Mouse (Mus musculus): Measurements from ENCODE around the gene Elf2. TPM values are rescaled to one million over a fixed set of nuclear protein-coding genes. Genes with fewer than 3 reads are reported as not detected.

Gene Elf2
- polyA plus RNA-seq, 1 experiment: 46.1 TPM

GRCm38 (mm10) chr3:51252223-51252622 lies 88.2 kb downstream of the Elf2 start:
- H3K4me1 ChIP-seq (ENCODE audit: control insufficient read depth, insufficient read depth, low read length): no peaks in the 10 kb centered on the region
- 96% methylated on average over 1 of the region's 1 CpGs for WGBS
- H3K4me3 ChIP-seq (replicated peaks; ENCODE audit: extremely low read depth, low read depth, low read length): no peak overlapping the region
- DNase-seq: no peak
- no peak for TF ChIP-seq POLR2A (IDR thresholded peaks at IDR 0.05; ENCODE audit: borderline replicate concordance, extremely low read depth, low read depth, low read length)
- no peak for TF ChIP-seq CTCF (IDR thresholded peaks at IDR 0.05; ENCODE audit: insufficient read depth, low read length)

DNA sequence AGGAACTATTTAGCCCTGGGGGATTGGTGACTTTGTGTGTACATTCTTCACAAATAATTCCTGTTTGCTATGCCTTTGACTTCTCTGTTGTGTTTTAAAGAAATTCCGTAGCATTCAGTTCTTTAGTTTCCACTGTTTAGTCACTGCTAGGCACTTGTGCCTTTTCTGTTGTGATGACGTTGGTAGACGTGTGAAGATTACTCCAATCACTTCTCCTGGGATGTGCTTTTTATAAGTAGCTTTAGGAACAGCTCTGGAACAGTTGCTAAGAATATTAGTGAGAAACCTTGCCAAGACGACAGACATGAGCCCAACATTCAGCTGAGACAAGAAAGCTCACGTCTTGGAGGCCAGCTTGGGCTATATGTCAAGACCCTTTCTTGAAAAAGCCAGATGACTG lies 89.4 kb downstream of the Elf2 start:
- 72% methylated on average over 5 of the region's 5 CpGs for WGBS
- Histone ChIP-seq H3K4me1 (ENCODE audit: control insufficient read depth, insufficient read depth, low read length) (no peaks in the 10 kb centered on the region), H3K4me3 (replicated peaks; ENCODE audit: extremely low read depth, low read depth, low read length) (no peak overlapping the region)
- no peak for DNase-seq
- TF ChIP-seq CTCF (IDR thresholded peaks at IDR 0.05; ENCODE audit: insufficient read depth, low read length) (no peak), POLR2A (IDR thresholded peaks at IDR 0.05; ENCODE audit: borderline replicate concordance, extremely low read depth, low read depth, low read length) (no peak)

- no peak for TF ChIP-seq CTCF (IDR thresholded peaks at IDR 0.05; ENCODE audit: insufficient read depth, low read length)
- no peak for TF ChIP-seq POLR2A (IDR thresholded peaks at IDR 0.05; ENCODE audit: borderline replicate concordance, extremely low read depth, low read depth, low read length)
- no peak for DNase-seq
- no peak overlapping the region for H3K4me3 ChIP-seq (replicated peaks; ENCODE audit: extremely low read depth, low read depth, low read length)
- WGBS: 91% methylated on average over 13 of the region's 13 CpGs
- H3K4me1 ChIP-seq (ENCODE audit: control insufficient read depth, insufficient read depth, low read length): no peaks in the 10 kb centered on the region
Measured at GRCm38 (mm10) chr3:51249866-51250265, 90.6 kb downstream of the Elf2 start.

DNA sequence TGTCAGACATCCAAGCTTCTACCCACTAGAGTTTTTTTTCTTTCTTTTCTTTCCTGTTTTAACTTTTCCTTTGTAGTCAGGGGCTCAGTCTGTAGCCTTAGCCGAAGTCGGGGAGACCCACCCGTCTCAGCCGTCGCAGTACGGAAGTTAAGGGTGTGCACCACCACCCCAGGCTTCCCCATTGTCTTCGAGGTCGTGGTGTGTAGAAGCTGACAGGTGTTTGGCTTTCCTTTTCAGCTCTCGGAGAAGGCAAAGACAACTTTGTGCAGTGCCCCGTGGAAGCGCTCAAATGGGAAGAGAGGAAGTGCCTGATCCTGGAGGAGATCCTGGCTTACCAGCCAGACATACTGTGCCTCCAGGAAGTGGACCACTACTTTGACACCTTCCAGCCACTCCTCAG lies 91.0 kb downstream of the Elf2 start:
- DNase-seq: no peak
- 63% methylated on average over 11 of the region's 11 CpGs for WGBS
- Histone ChIP-seq H3K4me3 (replicated peaks; ENCODE audit: extremely low read depth, low read depth, low read length) (no peak overlapping the region), H3K4me1 (ENCODE audit: control insufficient read depth, insufficient read depth, low read length) (no peaks in the 10 kb centered on the region)
- TF ChIP-seq POLR2A (IDR thresholded peaks at IDR 0.05; ENCODE audit: borderline replicate concordance, extremely low read depth, low read depth, low read length) (no peak), CTCF (IDR thresholded peaks at IDR 0.05; ENCODE audit: insufficient read depth, low read length) (no peak)

DNA sequence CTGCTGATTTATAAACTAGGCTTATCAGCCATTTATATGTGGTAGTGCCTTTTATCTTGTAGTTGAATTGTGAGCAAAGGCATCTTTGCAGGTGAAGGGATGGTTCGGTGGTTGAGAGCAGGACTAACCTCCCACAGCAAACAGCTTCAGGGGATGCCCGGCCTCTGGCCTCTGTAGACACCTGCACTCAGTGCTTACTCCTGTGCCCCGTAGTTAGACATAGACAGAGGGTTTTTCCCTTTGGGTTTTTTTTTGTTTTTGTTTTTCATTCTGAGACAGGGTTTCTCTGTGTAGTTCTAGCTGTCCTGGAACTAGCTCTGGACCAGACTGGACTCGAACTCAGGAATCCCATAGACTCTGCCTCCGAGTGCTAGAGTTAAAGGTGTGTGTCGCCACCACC lies 91.9 kb downstream of the Elf2 start:
- H3K4me1 ChIP-seq (ENCODE audit: control insufficient read depth, insufficient read depth, low read length): no peaks in the 10 kb centered on the region
- DNase-seq: no peak
- TF ChIP-seq POLR2A (IDR thresholded peaks at IDR 0.05; ENCODE audit: borderline replicate concordance, extremely low read depth, low read depth, low read length) (no peak), CTCF (IDR thresholded peaks at IDR 0.05; ENCODE audit: insufficient read depth, low read length) (no peak)
- H3K4me3 ChIP-seq (replicated peaks; ENCODE audit: extremely low read depth, low read depth, low read length): no peak overlapping the region
- WGBS: 90% methylated on average over 6 of the region's 6 CpGs

DNA sequence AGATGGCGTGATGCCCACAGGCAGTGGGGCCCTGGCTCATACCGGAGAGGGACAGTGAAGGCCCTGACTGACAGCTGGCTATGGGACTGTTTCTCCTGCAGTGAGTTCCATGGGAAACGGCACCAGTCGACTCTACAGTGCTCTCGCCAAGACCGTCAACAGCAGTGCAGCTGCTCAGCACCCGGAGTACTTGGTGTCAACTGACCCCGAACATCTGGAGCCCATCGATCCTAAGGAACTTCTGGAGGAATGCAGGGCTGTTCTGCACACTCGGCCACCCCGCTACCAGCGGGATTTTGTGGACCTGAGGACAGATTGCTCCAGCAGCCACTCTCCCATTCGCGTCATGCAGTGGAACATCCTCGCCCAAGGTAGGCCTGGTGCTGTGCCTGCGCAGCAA lies 92.8 kb downstream of the Elf2 start:
- 69% methylated on average over 16 of the region's 16 CpGs for WGBS
- Histone ChIP-seq H3K4me3 (replicated peaks; ENCODE audit: extremely low read depth, low read depth, low read length) (no peak overlapping the region), H3K4me1 (ENCODE audit: control insufficient read depth, insufficient read depth, low read length) (no peaks in the 10 kb centered on the region)
- DNase-seq: no peak
- TF ChIP-seq POLR2A (IDR thresholded peaks at IDR 0.05; ENCODE audit: borderline replicate concordance, extremely low read depth, low read depth, low read length) (no peak), CTCF (IDR thresholded peaks at IDR 0.05; ENCODE audit: insufficient read depth, low read length) (no peak)

DNA sequence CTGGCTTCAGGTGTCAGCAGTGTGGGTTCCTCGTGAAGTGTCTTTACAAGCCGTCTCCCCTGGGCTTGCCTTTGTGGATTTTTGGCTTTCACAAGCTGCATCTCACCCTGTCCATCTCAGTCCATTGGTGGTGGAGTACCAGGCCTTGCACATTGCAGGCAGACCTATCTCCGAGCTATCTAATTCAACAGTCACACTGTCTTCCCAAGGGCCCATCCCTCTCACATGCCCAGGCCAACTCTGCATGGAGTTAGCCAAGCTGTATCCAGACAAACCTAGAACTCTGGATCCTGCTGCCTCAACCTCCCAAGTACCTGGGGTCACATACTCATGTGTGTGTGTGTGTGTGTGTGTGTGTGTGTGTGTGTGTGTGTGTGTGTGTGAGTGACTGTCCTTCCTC lies 100.9 kb downstream of the Elf2 start:
- DNase-seq: no peak
- Histone ChIP-seq H3K4me1 (ENCODE audit: control insufficient read depth, insufficient read depth, low read length) (no peaks in the 10 kb centered on the region), H3K4me3 (replicated peaks; ENCODE audit: extremely low read depth, low read depth, low read length) (no peak overlapping the region)
- WGBS: 95% methylated on average over 3 of the region's 3 CpGs
- TF ChIP-seq POLR2A (IDR thresholded peaks at IDR 0.05; ENCODE audit: borderline replicate concordance, extremely low read depth, low read depth, low read length) (no peak), CTCF (IDR thresholded peaks at IDR 0.05; ENCODE audit: insufficient read depth, low read length) (no peak)

DNA sequence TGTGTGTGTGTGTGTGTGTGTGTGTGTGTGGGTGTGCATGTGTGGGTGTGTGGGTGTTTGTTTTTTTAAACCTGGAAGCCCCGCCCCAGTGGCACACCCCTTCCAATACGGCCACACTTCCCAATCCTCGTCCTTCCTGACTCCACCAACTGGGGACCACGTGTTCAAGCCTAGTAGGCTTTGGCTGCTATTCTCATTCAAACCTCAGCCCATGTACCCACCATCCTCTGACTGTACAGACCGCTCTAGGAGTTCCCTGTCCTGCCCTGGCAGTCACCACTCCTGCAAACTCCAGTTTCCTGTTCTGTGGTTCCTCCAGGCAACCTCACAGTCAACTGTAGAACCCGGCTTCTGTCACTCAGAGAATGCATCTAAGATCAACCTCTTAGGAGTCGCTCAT lies 101.9 kb downstream of the Elf2 start:
- Histone ChIP-seq H3K4me3 (replicated peaks; ENCODE audit: extremely low read depth, low read depth, low read length) (no peak overlapping the region), H3K4me1 (ENCODE audit: control insufficient read depth, insufficient read depth, low read length) (peaks cover 3% of the 10 kb centered on the region)
- no peak for TF ChIP-seq CTCF (IDR thresholded peaks at IDR 0.05; ENCODE audit: insufficient read depth, low read length)
- TF ChIP-seq POLR2A (IDR thresholded peaks at IDR 0.05; ENCODE audit: borderline replicate concordance, extremely low read depth, low read depth, low read length): no peak
- 50% methylated on average over 7 of the region's 7 CpGs for WGBS
- DNase-seq: no peak

- Histone ChIP-seq H3K4me3 (replicated peaks; ENCODE audit: extremely low read depth, low read depth, low read length) (no peak overlapping the region), H3K4me1 (ENCODE audit: control insufficient read depth, insufficient read depth, low read length) (peaks cover 5% of the 10 kb centered on the region)
- no peak for DNase-seq
- WGBS: 54% methylated on average over 5 of the region's 5 CpGs
- TF ChIP-seq POLR2A (IDR thresholded peaks at IDR 0.05; ENCODE audit: borderline replicate concordance, extremely low read depth, low read depth, low read length) (no peak), CTCF (IDR thresholded peaks at IDR 0.05; ENCODE audit: insufficient read depth, low read length) (no peak)
Measured at GRCm38 (mm10) chr3:51234752-51235055, 105.8 kb downstream of the Elf2 start.

DNA sequence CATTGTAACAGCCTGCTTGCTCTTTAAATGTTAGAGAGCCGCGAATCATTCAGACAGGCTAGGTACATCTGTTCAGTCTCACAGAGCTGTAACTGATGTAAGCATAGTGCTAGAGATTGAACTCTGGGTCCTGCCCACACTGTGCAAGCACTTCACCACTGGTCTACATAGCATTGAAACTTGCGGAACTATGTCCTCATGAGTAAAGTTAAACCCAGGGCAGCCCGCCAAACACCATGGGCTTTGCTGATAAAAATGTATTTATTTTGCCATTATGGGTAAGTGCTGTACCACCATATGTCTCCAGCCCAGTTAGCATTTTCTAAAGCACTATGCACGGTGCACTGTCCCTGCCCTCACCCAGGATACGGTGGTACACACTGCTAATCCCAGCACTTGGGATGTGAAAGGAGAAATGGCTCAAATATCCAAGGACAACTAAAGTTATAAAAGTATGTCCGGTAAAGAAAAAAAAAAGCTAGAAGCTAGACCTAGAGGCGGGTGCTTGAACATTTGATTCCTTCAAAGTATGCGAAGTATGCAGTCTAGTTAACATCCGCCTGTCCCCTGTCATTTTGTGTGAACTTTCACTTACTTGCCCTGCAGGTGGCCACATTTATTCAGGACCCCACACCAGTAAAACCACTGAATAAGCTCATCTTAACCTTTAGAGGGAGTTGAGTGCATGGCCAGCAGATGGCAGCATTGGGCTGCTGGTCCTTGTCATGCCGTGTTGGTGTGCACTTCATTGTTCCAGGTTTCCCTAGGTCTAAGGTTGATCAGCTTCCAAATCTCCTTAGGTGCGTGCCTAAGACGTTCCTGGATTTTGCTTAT lies 106.3 kb downstream of the Elf2 start:
- 27% methylated on average over 13 of the region's 13 CpGs for WGBS

More for the DNA sequence above, 106.3 kb downstream of the Elf2 start:
- peak; percentile 83 for DNase-seq
- TF ChIP-seq CTCF (IDR thresholded peaks at IDR 0.05; ENCODE audit: insufficient read depth, low read length) (peak; percentile 100), POLR2A (IDR thresholded peaks at IDR 0.05; ENCODE audit: borderline replicate concordance, extremely low read depth, low read depth, low read length) (no peak)
- Histone ChIP-seq H3K4me1 (ENCODE audit: control insufficient read depth, insufficient read depth, low read length) (peaks cover 5% of the 10 kb centered on the region), H3K4me3 (replicated peaks; ENCODE audit: extremely low read depth, low read depth, low read length) (no peak overlapping the region)
